Mouse (Mus musculus): ENCODE data around the gene Amigo2. TPM values are rescaled to one million over a fixed set of nuclear protein-coding genes. Genes with fewer than 3 reads are reported as not detected.
A peak's percentile ranks its signal among the peaks of the same experiment; 100 is the strongest.

The Amigo2 gene
- total and polyA plus RNA-seq, 2 experiments from 2014 or later = 10.4 to 15.5 TPM

DNA sequence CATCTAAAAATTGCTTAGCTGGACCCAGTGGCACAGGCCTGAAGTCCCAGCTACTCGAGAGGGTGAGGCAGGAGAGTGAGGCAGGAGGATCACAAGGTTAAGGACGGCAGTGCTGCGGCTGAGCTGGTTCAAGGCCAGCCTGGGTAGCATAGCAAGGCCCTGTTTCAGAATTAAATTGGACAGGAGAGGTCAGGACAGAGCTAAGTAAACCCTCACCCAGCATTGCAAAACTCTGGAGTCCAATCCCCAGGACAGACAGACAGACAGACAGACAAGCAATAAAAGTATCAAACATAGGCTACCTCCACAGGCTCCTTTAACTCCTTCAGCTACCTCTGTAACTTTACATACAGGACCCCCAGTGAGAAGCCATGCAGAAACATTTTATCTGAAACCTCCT is 42.2 kb downstream of the Amigo2 start:
- no peak for ATAC-seq
- H3K9ac ChIP-seq (replicated peaks; ENCODE audit: low read length) = no peak overlapping the region
- no peaks in the 10 kb centered on the region for H3K27me3 ChIP-seq (ENCODE audit: insufficient read depth, low read length)
- H3K9me3 ChIP-seq (ENCODE audit: low read length) = no peaks in the 10 kb centered on the region; the same call in 1 of the 2 replicates
- no peaks in the 10 kb centered on the region for H3K36me3 ChIP-seq (ENCODE audit: insufficient read depth, low read length)
- H3K4me2 ChIP-seq (ENCODE audit: low read depth, low read length) = no peak overlapping the region
- H3K4me1 ChIP-seq (ENCODE audit: insufficient read depth, low read length) = no peaks in the 10 kb centered on the region
- WGBS = 74% methylated on average over 3 of the region's 3 CpGs
- TF ChIP-seq CTCF (IDR thresholded peaks at IDR 0.05; ENCODE audit: low read depth) = no peak
- H3K4me3 ChIP-seq (ENCODE audit: low read length) = no peak overlapping the region
- no peak for DNase-seq (ENCODE audit: low spot score)
- H3K27ac ChIP-seq = no peak overlapping the region

DNA sequence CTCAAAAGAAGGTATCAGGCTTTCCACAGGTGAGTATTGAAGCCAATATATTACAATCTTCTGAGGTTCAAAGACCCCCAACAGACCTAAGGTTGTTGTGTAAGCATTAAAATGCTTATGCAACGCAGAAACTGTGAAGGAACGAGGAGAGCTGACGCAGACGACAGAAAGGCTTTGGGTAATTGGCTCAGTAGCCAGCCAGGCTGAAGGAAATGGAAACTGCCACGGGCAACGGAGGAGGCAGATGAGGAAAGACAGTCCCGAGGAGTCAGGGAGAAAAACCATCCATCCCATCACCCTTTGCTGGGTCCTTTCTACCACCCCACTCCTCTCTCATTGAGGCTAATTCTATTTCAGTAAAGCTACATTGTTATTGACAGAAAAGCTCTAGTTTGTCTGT is 50.4 kb downstream of the Amigo2 start:
- Histone ChIP-seq H3K27ac (no peak overlapping the region), H3K9ac (replicated peaks; ENCODE audit: low read length) (no peak overlapping the region), H3K9me3 (ENCODE audit: low read length) (no peaks in the 10 kb centered on the region), H3K4me3 (ENCODE audit: low read length) (no peak overlapping the region), H3K27me3 (ENCODE audit: insufficient read depth, low read length) (no peaks in the 10 kb centered on the region), H3K4me1 (ENCODE audit: insufficient read depth, low read length) (no peaks in the 10 kb centered on the region), H3K36me3 (ENCODE audit: insufficient read depth, low read length) (no peaks in the 10 kb centered on the region), H3K4me2 (ENCODE audit: low read depth, low read length) (no peak overlapping the region)
- WGBS = 67% methylated on average over 7 of the region's 7 CpGs
- ATAC-seq (no peak), DNase-seq (ENCODE audit: low spot score) (no peak)
- TF ChIP-seq CTCF (IDR thresholded peaks at IDR 0.05; ENCODE audit: low read depth) = no peak

- no peaks in the 10 kb centered on the region for H3K27me3 ChIP-seq (ENCODE audit: insufficient read depth, low read length)
- H3K36me3 ChIP-seq (ENCODE audit: insufficient read depth, low read length) = no peaks in the 10 kb centered on the region
- no peak overlapping the region for H3K4me3 ChIP-seq (ENCODE audit: low read length)
- DNase-seq (ENCODE audit: low spot score) = peak; percentile 91
- peak; percentile 77 for TF ChIP-seq CTCF (IDR thresholded peaks at IDR 0.05; ENCODE audit: low read depth)
- H3K4me2 ChIP-seq (ENCODE audit: low read depth, low read length) = no peak overlapping the region
- 0 out of 2 replicates have a peak, but pooled peaks have one; percentile 29 for ATAC-seq
- no peaks in the 10 kb centered on the region for H3K4me1 ChIP-seq (ENCODE audit: insufficient read depth, low read length)
- 3% methylated on average over 1 of the region's 1 CpGs for WGBS
- no peak overlapping the region for H3K27ac ChIP-seq
- no peak overlapping the region for H3K9ac ChIP-seq (replicated peaks; ENCODE audit: low read length)
- no peaks in the 10 kb centered on the region for H3K9me3 ChIP-seq (ENCODE audit: low read length)
Measured at GRCm38 (mm10) chr15:97195628-97196027, 51.5 kb downstream of the Amigo2 start.

Other genes starting within 250 kb of the Amigo2 start
- gene Slc38a4, start 191.3 kb downstream of the Amigo2 start, total RNA-seq (2014; rRNA removed) = 3.5 and 3.6 TPM in 2 replicates
- gene Slc38a4, start 191.3 kb downstream of the Amigo2 start, polyA plus RNA-seq (2015; fragmentation: Nextera tagmentation; extraction: Ambion mirVana) = 2.5 and 3.1 TPM in 2 replicates
- 2.7 and 6.7 TPM in 2 replicates for gene Pced1b, start 180 bp downstream of the Amigo2 start, total RNA-seq (2014; rRNA removed)
- gene Pced1b, start 180 bp downstream of the Amigo2 start, polyA plus RNA-seq (2015; fragmentation: Nextera tagmentation; extraction: Ambion mirVana) = 4.7 and 5.0 TPM in 2 replicates

All from hindbrain, postnatal 0 days (tissue).